7 mouse cellular contexts compared by ENCODE assay signal in the genomic region with DNA sequence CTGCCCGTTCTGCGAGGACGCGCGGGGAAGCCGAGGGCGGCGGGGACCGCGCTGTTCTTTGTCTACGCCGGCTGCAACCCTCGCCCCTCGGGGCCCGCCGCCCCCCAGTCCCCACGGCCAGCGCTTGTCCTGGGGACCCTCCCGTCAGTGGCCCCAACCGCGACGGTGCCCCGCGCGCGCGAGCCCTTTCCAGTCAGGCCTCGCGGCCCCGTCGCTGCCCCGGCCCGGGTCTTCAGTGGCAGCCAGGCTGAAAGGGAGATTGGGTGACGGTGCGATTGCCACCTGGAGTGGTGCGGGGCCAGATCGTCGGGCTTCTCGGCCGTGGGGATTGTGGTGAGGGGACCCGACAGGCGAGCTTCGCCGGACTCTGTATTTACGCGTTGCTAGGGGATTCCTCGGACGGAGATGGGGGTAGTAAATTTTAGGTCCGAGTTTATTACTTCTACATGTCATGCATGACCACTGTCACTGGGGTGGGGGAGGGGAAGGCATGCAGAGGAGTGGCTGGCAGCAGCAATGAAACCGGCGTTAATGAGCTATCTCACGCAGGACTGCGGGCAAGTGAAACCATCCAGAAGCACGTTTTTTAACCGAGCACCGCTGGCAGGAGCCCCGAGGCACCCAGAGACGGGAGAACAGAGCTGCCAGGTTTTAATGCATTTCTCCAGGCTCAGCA. TPM values are rescaled to one million over a fixed set of nuclear protein-coding genes. Genes with fewer than 3 reads are reported as not detected.
A peak's percentile ranks its signal among the peaks of the same experiment; 100 is the strongest.
DNase-seq lines count a peak whose midpoint lies in the region; ATAC-seq and TF ChIP-seq lines count a peak whose summit lies in the region.

No protein-coding gene starts in this region.

- H3K9ac ChIP-seq in ES-Bruce4 (ENCODE audit: low read depth, poor library complexity, severe bottlenecking): peak overlapping the region; percentile 72
- H3K9ac ChIP-seq in hindbrain, embryonic 11.5 days (ENCODE audit: low read depth, low read length): peak overlapping the region; percentile 65
- H3K9ac ChIP-seq in liver, embryonic 11.5 days (ENCODE audit: low read depth, low read length): peak overlapping the region; percentile 70

- H3K27ac ChIP-seq in ES-Bruce4 (ENCODE audit: insufficient read depth, low read length): no peak overlapping the region
- H3K27ac ChIP-seq in hindbrain, embryonic 11.5 days (ENCODE audit: low read depth, low read length): peak overlapping the region; percentile 79
- H3K27ac ChIP-seq in liver, embryonic 11.5 days (ENCODE audit: low read depth, low read length): peak overlapping the region; percentile 66

- no peak for TF ChIP-seq POLR2A in ES-Bruce4 (IDR thresholded peaks at IDR 0.05; ENCODE audit: insufficient read depth, low read length)

- H3K4me2 ChIP-seq in hindbrain, embryonic 11.5 days (replicated peaks; ENCODE audit: low read depth, low read length): peak overlapping the region; percentile 79
- peak overlapping the region; percentile 75 for H3K4me2 ChIP-seq in liver, embryonic 11.5 days

- peaks cover 25% of the 10 kb centered on the region for H3K27me3 ChIP-seq in ES-Bruce4 (ENCODE audit: control insufficient read depth, insufficient read depth, low read length, poor library complexity, severe bottlenecking)
- H3K27me3 ChIP-seq in hindbrain, embryonic 11.5 days (ENCODE audit: control insufficient read depth, insufficient read depth, low read length): peaks cover 30% of the 10 kb centered on the region
- peaks cover 57% of the 10 kb centered on the region for H3K27me3 ChIP-seq in liver, embryonic 11.5 days (replicated peaks; ENCODE audit: control insufficient read depth, insufficient read depth, low read length)

- no peak for TF ChIP-seq CTCF in ES-Bruce4 (IDR thresholded peaks at IDR 0.05; ENCODE audit: low read depth, low read length)

- no peaks in the 10 kb centered on the region for H3K4me1 ChIP-seq in ES-Bruce4 (ENCODE audit: control insufficient read depth, insufficient read depth, low read length)
- peaks cover 4% of the 10 kb centered on the region; the same call in 1 of the 2 replicates for H3K4me1 ChIP-seq in hindbrain, embryonic 11.5 days (replicated peaks; ENCODE audit: control insufficient read depth, insufficient read depth, low read length)
- peaks cover 35% of the 10 kb centered on the region for H3K4me1 ChIP-seq in liver, embryonic 11.5 days (replicated peaks; ENCODE audit: control insufficient read depth, insufficient read depth, low read length)

- H3K9me3 ChIP-seq in ES-Bruce4 (replicated peaks; ENCODE audit: control insufficient read depth, insufficient read depth, low read length, poor library complexity, severe bottlenecking): no peaks in the 10 kb centered on the region
- H3K9me3 ChIP-seq in hindbrain, embryonic 11.5 days (ENCODE audit: control insufficient read depth, low read length): no peaks in the 10 kb centered on the region
- no peaks in the 10 kb centered on the region for H3K9me3 ChIP-seq in liver, embryonic 11.5 days (ENCODE audit: control insufficient read depth, low read length)

- peak; percentile 37 for DNase-seq in R1 (ENCODE audit: low read depth, low spot score)
- DNase-seq in embryo, embryonic 9.5 days (ENCODE audit: extremely low spot score): peak; percentile 56
- peak; percentile 62 for DNase-seq in hindbrain, embryonic 11.5 days (ENCODE audit: low spot score)
- DNase-seq in liver, embryonic 11.5 days (ENCODE audit: low spot score): no peak
- peak; percentile 66 to 78 for DNase-seq in spleen, postnatal 10 days (ENCODE audit: low spot score in 2 of 2)
- DNase-seq in urinary bladder, postnatal 25 days (ENCODE audit: low spot score): no peak

- TF ChIP-seq EP300 in ES-Bruce4 (IDR thresholded peaks at IDR 0.05; ENCODE audit: insufficient read depth, low read depth, low read length): no peak

- peak overlapping the region; percentile 56 for H3K4me3 ChIP-seq in ES-Bruce4 (ENCODE audit: low read depth, low read length)
- H3K4me3 ChIP-seq in hindbrain, embryonic 11.5 days (ENCODE audit: low read depth, low read length): peak overlapping the region; percentile 60
- peak overlapping the region; percentile 71 for H3K4me3 ChIP-seq in liver, embryonic 11.5 days (ENCODE audit: low read depth, low read length)

- ATAC-seq in hindbrain, embryonic 11.5 days (ENCODE audit: low FRiP score): peak; percentile 59
- ATAC-seq in liver, embryonic 11.5 days (replicated peaks; ENCODE audit: low FRiP score): no peak

- no peaks in the 10 kb centered on the region for H3K36me3 ChIP-seq in ES-Bruce4 (ENCODE audit: control insufficient read depth, insufficient read depth, low read length, poor library complexity, severe bottlenecking)
- no peaks in the 10 kb centered on the region for H3K36me3 ChIP-seq in hindbrain, embryonic 11.5 days (ENCODE audit: control insufficient read depth, insufficient read depth, low read length)
- no peaks in the 10 kb centered on the region for H3K36me3 ChIP-seq in liver, embryonic 11.5 days (ENCODE audit: control insufficient read depth, insufficient read depth, low read length)

- 2% methylated on average over 58 of the region's 58 CpGs for WGBS in hindbrain, embryonic 11.5 days
- WGBS in liver, embryonic 11.5 days: 1% methylated on average over 56 of the region's 58 CpGs

RNA-seq across cellular contexts. Expression of gene Reln, which starts 0.6 kb away (rescaled TPM):
- 1.4 and 2.1 TPM in 2 replicates for polyA plus RNA-seq in ES-Bruce4 (2011; ENCODE audit: insufficient read depth, insufficient read length, low read depth, missing spikeins)
- 9.0 and 10.6 TPM in 2 replicates for polyA plus RNA-seq in hindbrain, embryonic 11.5 days (2014; fragmentation: Nextera tagmentation; extraction: Ambion mirVana)
- polyA plus RNA-seq in liver, embryonic 11.5 days (2014; fragmentation: Nextera tagmentation; extraction: Ambion mirVana): 56.2 and 61.7 TPM in 2 replicates

Comparison
In these comparisons a context has a peak if more than half of its experiments do, and no peak if none do; other contexts are left out.
1. DNase-seq: peak in R1 (single experiment), embryo, embryonic 9.5 days (single experiment), hindbrain, embryonic 11.5 days (single experiment) and spleen, postnatal 10 days (2 of 2); none in liver, embryonic 11.5 days (single experiment) and urinary bladder, postnatal 25 days (single experiment).
2. Peak in every context shown above with its lines, with median percentiles within 50 percentile points of each other: H3K4me3 ChIP-seq and H3K9ac ChIP-seq.